Comparison of ENCODE assay signal across 14 mouse cellular contexts in genomic region chr14:75138503-75138902, GRCm38 (mm10). TPM values are rescaled to one million over a fixed set of nuclear protein-coding genes. Genes with fewer than 3 reads are reported as not detected.
DNase-seq lines count a peak whose midpoint lies in the region; ATAC-seq and TF ChIP-seq lines count a peak whose summit lies in the region.
"Had no signal": no experiment of that assay in that cellular context is flagged by ENCODE, and none has a peak within 500 bp of the region (broad histone marks: within the 10 kb centered on the region; RNA-seq: fewer than 3 reads in every experiment).

No protein-coding gene starts in this region.

- peak; percentile 86 for ATAC-seq in kidney, embryonic 15.5 days (replicated peaks; ENCODE audit: low FRiP score)
- ATAC-seq in kidney, embryonic 16.5 days (ENCODE audit: low FRiP score, low TSS enrichment): no peak
- peak; percentile 100 for ATAC-seq in liver, embryonic 15.5 days (ENCODE audit: insufficient read depth)
- peak; percentile 32; the same call in 1 of the 2 replicates for ATAC-seq in stomach, postnatal 0 days (ENCODE audit: low FRiP score, low TSS enrichment)

- TF ChIP-seq CTCF in stomach, postnatal 0 days (IDR thresholded peaks at IDR 0.05; ENCODE audit: low read depth): no peak

- no peak overlapping the region for H3K9ac ChIP-seq in kidney, embryonic 15.5 days
- no peak overlapping the region for H3K9ac ChIP-seq in kidney, embryonic 16.5 days (replicated peaks; ENCODE audit: low read length)
- peak overlapping the region; percentile 46; the same call in 1 of the 2 replicates for H3K9ac ChIP-seq in liver, embryonic 15.5 days
- H3K9ac ChIP-seq in stomach, postnatal 0 days (ENCODE audit: low read length): no peak overlapping the region
- H3K9ac ChIP-seq: embryonic facial prominence, embryonic 15.5 days; neural tube, embryonic 15.5 days had no signal

- WGBS in kidney, embryonic 15.5 days: 82% methylated on average over 10 of the region's 10 CpGs
- WGBS in kidney, embryonic 16.5 days: 85% methylated on average over 10 of the region's 10 CpGs
- WGBS in liver, embryonic 15.5 days (ENCODE audit: insufficient replicate concordance): 19% methylated on average over 10 of the region's 10 CpGs
- 64% methylated on average over 10 of the region's 10 CpGs for WGBS in stomach, postnatal 0 days

- H3K4me3 ChIP-seq in kidney, embryonic 15.5 days (replicated peaks): no peak overlapping the region
- H3K4me3 ChIP-seq in kidney, embryonic 16.5 days (ENCODE audit: low read length): no peak overlapping the region
- peak overlapping the region; percentile 21 for H3K4me3 ChIP-seq in liver, embryonic 15.5 days (replicated peaks)
- H3K4me3 ChIP-seq in stomach, postnatal 0 days (ENCODE audit: low read depth, low read length): no peak overlapping the region
- H3K4me3 ChIP-seq: embryonic facial prominence, embryonic 15.5 days; neural tube, embryonic 15.5 days had no signal

- DNase-seq in embryo, embryonic 10.5 days (ENCODE audit: low spot score): peak; percentile 14
- DNase-seq in stomach, postnatal 0 days (ENCODE audit: low spot score): no peak
- DNase-seq in adrenal gland, postnatal 25 days: no peak
- DNase-seq in neural tube, embryonic 10.5 days (ENCODE audit: extremely low spot score, low spot score): no peak
- DNase-seq: heart, postnatal 14 days; kidney, adult 18-20 months had no signal

- no peak overlapping the region for H3K4me2 ChIP-seq in kidney, embryonic 15.5 days
- no peak overlapping the region for H3K4me2 ChIP-seq in kidney, embryonic 16.5 days (replicated peaks; ENCODE audit: low read depth, low read length)
- H3K4me2 ChIP-seq in liver, embryonic 15.5 days: peak overlapping the region; percentile 66
- H3K4me2 ChIP-seq in stomach, postnatal 0 days (replicated peaks; ENCODE audit: low read depth): no peak overlapping the region
- H3K4me2 ChIP-seq: embryonic facial prominence, embryonic 15.5 days; midbrain, embryonic 11.5 days; neural tube, embryonic 15.5 days had no signal

- H3K27ac ChIP-seq in kidney, embryonic 15.5 days: no peak overlapping the region
- H3K27ac ChIP-seq in kidney, embryonic 16.5 days (ENCODE audit: low read length): no peak overlapping the region
- peak overlapping the region; percentile 99 for H3K27ac ChIP-seq in liver, embryonic 15.5 days (replicated peaks)
- H3K27ac ChIP-seq in stomach, postnatal 0 days (replicated peaks): no peak overlapping the region
- H3K27ac ChIP-seq: embryonic facial prominence, embryonic 15.5 days; neural tube, embryonic 15.5 days had no signal

- H3K36me3 ChIP-seq in kidney, embryonic 15.5 days: no peaks in the 10 kb centered on the region
- no peaks in the 10 kb centered on the region for H3K36me3 ChIP-seq in kidney, embryonic 16.5 days (ENCODE audit: insufficient read depth, low read length)
- no peaks in the 10 kb centered on the region for H3K36me3 ChIP-seq in liver, embryonic 15.5 days (replicated peaks)
- H3K36me3 ChIP-seq in stomach, postnatal 0 days (ENCODE audit: control insufficient read depth, insufficient read depth, low read length): no peaks in the 10 kb centered on the region
- H3K36me3 ChIP-seq: embryonic facial prominence, embryonic 15.5 days; neural tube, embryonic 15.5 days had no signal

- no peaks in the 10 kb centered on the region for H3K9me3 ChIP-seq in kidney, embryonic 15.5 days (replicated peaks)
- no peaks in the 10 kb centered on the region for H3K9me3 ChIP-seq in kidney, embryonic 16.5 days (ENCODE audit: low read length)
- no peaks in the 10 kb centered on the region for H3K9me3 ChIP-seq in liver, embryonic 15.5 days (replicated peaks)
- no peaks in the 10 kb centered on the region for H3K9me3 ChIP-seq in stomach, postnatal 0 days (ENCODE audit: control insufficient read depth, low read length)
- H3K9me3 ChIP-seq: embryonic facial prominence, embryonic 15.5 days; neural tube, embryonic 15.5 days had no signal

- no peak for TF ChIP-seq EP300 in stomach, postnatal 0 days (optimal IDR thresholded peaks at IDR 0.05)

- H3K27me3 ChIP-seq in kidney, embryonic 15.5 days: no peaks in the 10 kb centered on the region
- no peaks in the 10 kb centered on the region for H3K27me3 ChIP-seq in kidney, embryonic 16.5 days (ENCODE audit: insufficient read depth, low read length)
- H3K27me3 ChIP-seq in liver, embryonic 15.5 days: peaks cover 13% of the 10 kb centered on the region; the same call in 1 of the 2 replicates
- H3K27me3 ChIP-seq in stomach, postnatal 0 days (ENCODE audit: control insufficient read depth, insufficient read depth, low read length): no peaks in the 10 kb centered on the region
- H3K27me3 ChIP-seq: embryonic facial prominence, embryonic 15.5 days; neural tube, embryonic 15.5 days had no signal

- H3K4me1 ChIP-seq in kidney, embryonic 15.5 days: no peaks in the 10 kb centered on the region
- no peaks in the 10 kb centered on the region for H3K4me1 ChIP-seq in kidney, embryonic 16.5 days (ENCODE audit: insufficient read depth, low read length)
- peaks cover 57% of the 10 kb centered on the region for H3K4me1 ChIP-seq in liver, embryonic 15.5 days (replicated peaks)
- peaks cover 4% of the 10 kb centered on the region; the same call in 1 of the 2 replicates for H3K4me1 ChIP-seq in stomach, postnatal 0 days (replicated peaks; ENCODE audit: control insufficient read depth, insufficient read depth)
- H3K4me1 ChIP-seq: embryonic facial prominence, embryonic 15.5 days; neural tube, embryonic 15.5 days had no signal

RNA-seq across cellular contexts. Expression of gene Lcp1, which starts 7.6 kb away (rescaled TPM):
- 21.1 and 21.9 TPM in 2 replicates for polyA plus RNA-seq in kidney, embryonic 15.5 days (2015; fragmentation: Nextera tagmentation; extraction: Ambion mirVana)
- 20.6 and 23.4 TPM in 2 replicates for polyA plus RNA-seq in kidney, embryonic 16.5 days (2015; fragmentation: Nextera tagmentation; extraction: Ambion mirVana)
- polyA plus RNA-seq in liver, embryonic 15.5 days (2015; fragmentation: Nextera tagmentation; extraction: Ambion mirVana): 39.6 and 40.9 TPM in 2 replicates
- polyA plus RNA-seq in stomach, postnatal 0 days (2015; fragmentation: Nextera tagmentation; extraction: Ambion mirVana): 28.9 and 30.5 TPM in 2 replicates
- 8.9 and 11.1 TPM in 2 replicates for total RNA-seq in adrenal gland, postnatal 25 days (2021)

RNA-seq across cellular contexts. Expression of gene Lrrc63, which starts 7.8 kb away (rescaled TPM):
- polyA plus RNA-seq in kidney, embryonic 15.5 days (2015; fragmentation: Nextera tagmentation; extraction: Ambion mirVana): not detected in 2 replicates
- polyA plus RNA-seq in kidney, embryonic 16.5 days (2015; fragmentation: Nextera tagmentation; extraction: Ambion mirVana): not detected in 2 replicates
- polyA plus RNA-seq in liver, embryonic 15.5 days (2015; fragmentation: Nextera tagmentation; extraction: Ambion mirVana): not detected in 2 replicates
- polyA plus RNA-seq in stomach, postnatal 0 days (2015; fragmentation: Nextera tagmentation; extraction: Ambion mirVana): 0.04 TPM in 1 of 2 replicates, not detected in the other
- total RNA-seq in adrenal gland, postnatal 25 days (2021): not detected in 2 replicates
- total RNA-seq: heart, postnatal 14 days; layer of hippocampus, postnatal 10 days had no signal
- polyA plus RNA-seq: embryonic facial prominence, embryonic 15.5 days; limb, embryonic 14.5 days; neural tube, embryonic 15.5 days had no signal
